Mouse (Mus musculus): ENCODE data around the gene Cdh4. TPM values are rescaled to one million over a fixed set of nuclear protein-coding genes. Genes with fewer than 3 reads are reported as not detected.

Gene Cdh4
- 32.0 and 32.7 TPM in 2 replicates for polyA plus RNA-seq (2015; fragmentation: Nextera tagmentation; extraction: Ambion mirVana)

GRCm38 (mm10) chr2:179442191-179442540 lies at the start of gene Cdh4:
Gene Cdh4 (plus strand): TSS chr2:179442431.
- peaks cover 25% of the 10 kb centered on the region for H3K27me3 ChIP-seq
- peak within 1 kb of the TSS; percentile 91 for H3K27ac ChIP-seq (replicated peaks)
- H3K9me3 ChIP-seq: no peaks in the 10 kb centered on the region
- peak within 1 kb of the TSS; percentile 85 for H3K9ac ChIP-seq
- peak; percentile 92 for ATAC-seq (ENCODE audit: low read depth)
- H3K4me1 ChIP-seq (replicated peaks): peaks cover 55% of the 10 kb centered on the region
- H3K4me2 ChIP-seq: peak within 1 kb of the TSS; percentile 91
- whole genome bisulfite sequencing: under 1% methylated on average over 40 of the region's 40 CpGs
- H3K36me3 ChIP-seq: no peaks in the 10 kb centered on the region
- H3K4me3 ChIP-seq: peak within 1 kb of the TSS; percentile 77

- no peak for ATAC-seq (ENCODE audit: low read depth)
- 62% methylated on average over 5 of the region's 5 CpGs for WGBS
- no peak overlapping the region for H3K4me3 ChIP-seq
These were observed 46.8 kb upstream of the Cdh4 start for GRCm38 (mm10) chr2:179395442-179395841.

GRCm38 (mm10) chr2:179399645-179400249 lies 42.5 kb upstream of the Cdh4 start:
- 62% methylated on average over 14 of the region's 14 CpGs for WGBS
- peak; percentile 79 for ATAC-seq (ENCODE audit: low read depth)
- Histone ChIP-seq H3K9ac (no peak overlapping the region), H3K4me1 (replicated peaks) (peaks cover 5% of the 10 kb centered on the region), H3K27ac (replicated peaks) (no peak overlapping the region), H3K27me3 (no peaks in the 10 kb centered on the region), H3K9me3 (no peaks in the 10 kb centered on the region), H3K36me3 (no peaks in the 10 kb centered on the region), H3K4me3 (no peak overlapping the region), H3K4me2 (no peak overlapping the region)

More at GRCm38 (mm10) chr2:179395442-179395841, 46.8 kb upstream of the Cdh4 start:
- H3K27me3 ChIP-seq: no peaks in the 10 kb centered on the region
- no peak overlapping the region for H3K27ac ChIP-seq (replicated peaks)
- no peaks in the 10 kb centered on the region for H3K9me3 ChIP-seq
- H3K4me1 ChIP-seq (replicated peaks): peaks cover 5% of the 10 kb centered on the region
- no peaks in the 10 kb centered on the region for H3K36me3 ChIP-seq
- H3K9ac ChIP-seq: no peak overlapping the region
- H3K4me2 ChIP-seq: no peak overlapping the region

GRCm38 (mm10) chr2:179410866-179411561 lies 31.2 kb upstream of the Cdh4 start:
- no peak for ATAC-seq (ENCODE audit: low read depth)
- 56% methylated on average over 8 of the region's 8 CpGs for WGBS
- no peaks in the 10 kb centered on the region for H3K9me3 ChIP-seq

GRCm38 (mm10) chr2:179412966-179413365 lies 29.3 kb upstream of the Cdh4 start:
- no peak for ATAC-seq (ENCODE audit: low read depth)
- H3K4me1 ChIP-seq (replicated peaks): peaks cover 22% of the 10 kb centered on the region
- H3K27me3 ChIP-seq: no peaks in the 10 kb centered on the region
- H3K4me2 ChIP-seq: no peak overlapping the region
- 50% methylated on average over 2 of the region's 2 CpGs for WGBS
- H3K36me3 ChIP-seq: no peaks in the 10 kb centered on the region
- no peak overlapping the region for H3K4me3 ChIP-seq
- no peak overlapping the region for H3K27ac ChIP-seq (replicated peaks)
- no peak overlapping the region for H3K9ac ChIP-seq
- H3K9me3 ChIP-seq: no peaks in the 10 kb centered on the region

More at GRCm38 (mm10) chr2:179410866-179411561, 31.2 kb upstream of the Cdh4 start:
- Histone ChIP-seq H3K27me3 (no peaks in the 10 kb centered on the region), H3K36me3 (no peaks in the 10 kb centered on the region), H3K27ac (replicated peaks) (no peak overlapping the region), H3K4me1 (replicated peaks) (0 out of 2 replicates have a peak, but pooled peaks cover 7% of the 10 kb centered on the region), H3K4me3 (no peak overlapping the region), H3K9ac (no peak overlapping the region), H3K4me2 (no peak overlapping the region)

GRCm38 (mm10) chr2:179414253-179414652 lies 28.0 kb upstream of the Cdh4 start:
- WGBS: 77% methylated on average over 11 of the region's 11 CpGs
- H3K27me3 ChIP-seq: no peaks in the 10 kb centered on the region
- H3K4me3 ChIP-seq: no peak overlapping the region
- no peak overlapping the region for H3K4me2 ChIP-seq
- no peaks in the 10 kb centered on the region for H3K36me3 ChIP-seq
- no peak for ATAC-seq (ENCODE audit: low read depth)
- no peak overlapping the region for H3K27ac ChIP-seq (replicated peaks)
- peaks cover 22% of the 10 kb centered on the region for H3K4me1 ChIP-seq (replicated peaks)
- H3K9ac ChIP-seq: no peak overlapping the region
- no peaks in the 10 kb centered on the region for H3K9me3 ChIP-seq

GRCm38 (mm10) chr2:179414704-179415103 lies 27.5 kb upstream of the Cdh4 start:
- H3K27ac ChIP-seq (replicated peaks): no peak overlapping the region
- no peaks in the 10 kb centered on the region for H3K9me3 ChIP-seq
- H3K27me3 ChIP-seq: no peaks in the 10 kb centered on the region
- no peak overlapping the region for H3K4me2 ChIP-seq
- H3K9ac ChIP-seq: no peak overlapping the region
- no peaks in the 10 kb centered on the region for H3K36me3 ChIP-seq
- no peak overlapping the region for H3K4me3 ChIP-seq
- peaks cover 22% of the 10 kb centered on the region for H3K4me1 ChIP-seq (replicated peaks)
- WGBS: 92% methylated on average over 9 of the region's 9 CpGs
- no peak for ATAC-seq (ENCODE audit: low read depth)

GRCm38 (mm10) chr2:179415892-179416403 lies 26.3 kb upstream of the Cdh4 start:
- H3K36me3 ChIP-seq: no peaks in the 10 kb centered on the region
- ATAC-seq (ENCODE audit: low read depth): no peak
- WGBS: 76% methylated on average over 8 of the region's 8 CpGs

GRCm38 (mm10) chr2:179416587-179417227 lies 25.5 kb upstream of the Cdh4 start:
- Histone ChIP-seq H3K4me2 (no peak overlapping the region), H3K9ac (no peak overlapping the region), H3K4me1 (replicated peaks) (peaks cover 29% of the 10 kb centered on the region), H3K27ac (replicated peaks) (peak overlapping the region; percentile 64), H3K36me3 (no peaks in the 10 kb centered on the region), H3K27me3 (no peaks in the 10 kb centered on the region), H3K4me3 (no peak overlapping the region), H3K9me3 (no peaks in the 10 kb centered on the region)
- peak; percentile 66; the same call in 1 of the 2 replicates for ATAC-seq (ENCODE audit: low read depth)
- WGBS: 39% methylated on average over 16 of the region's 16 CpGs

More at GRCm38 (mm10) chr2:179415892-179416403, 26.3 kb upstream of the Cdh4 start:
- Histone ChIP-seq H3K9me3 (no peaks in the 10 kb centered on the region), H3K27ac (replicated peaks) (no peak overlapping the region), H3K4me1 (replicated peaks) (peaks cover 22% of the 10 kb centered on the region), H3K27me3 (no peaks in the 10 kb centered on the region), H3K4me2 (no peak overlapping the region), H3K9ac (no peak overlapping the region), H3K4me3 (no peak overlapping the region)

GRCm38 (mm10) chr2:179425602-179426001 lies 16.6 kb upstream of the Cdh4 start:
- Histone ChIP-seq H3K27me3 (no peaks in the 10 kb centered on the region), H3K4me2 (no peak overlapping the region), H3K9me3 (no peaks in the 10 kb centered on the region), H3K27ac (replicated peaks) (no peak overlapping the region), H3K4me3 (no peak overlapping the region), H3K36me3 (no peaks in the 10 kb centered on the region), H3K4me1 (replicated peaks) (peaks cover 18% of the 10 kb centered on the region), H3K9ac (no peak overlapping the region)
- 75% methylated on average over 3 of the region's 3 CpGs for WGBS
- ATAC-seq (ENCODE audit: low read depth): no peak

GRCm38 (mm10) chr2:179428889-179429288 lies 13.3 kb upstream of the Cdh4 start:
- no peak overlapping the region for H3K4me2 ChIP-seq
- 48% methylated on average over 3 of the region's 3 CpGs for WGBS
- no peak overlapping the region for H3K9ac ChIP-seq
- ATAC-seq (ENCODE audit: low read depth): no peak
- no peak overlapping the region for H3K4me3 ChIP-seq
- no peaks in the 10 kb centered on the region for H3K9me3 ChIP-seq
- H3K4me1 ChIP-seq (replicated peaks): 0 out of 2 replicates have a peak, but pooled peaks cover 3% of the 10 kb centered on the region
- H3K27ac ChIP-seq (replicated peaks): no peak overlapping the region
- 0 out of 2 replicates have a peak, but pooled peaks cover 7% of the 10 kb centered on the region for H3K27me3 ChIP-seq
- no peaks in the 10 kb centered on the region for H3K36me3 ChIP-seq

- no peaks in the 10 kb centered on the region for H3K9me3 ChIP-seq
- no peak overlapping the region for H3K4me2 ChIP-seq
- no peak for ATAC-seq (ENCODE audit: low read depth)
- H3K9ac ChIP-seq: no peak overlapping the region
- H3K27ac ChIP-seq (replicated peaks): no peak overlapping the region
- peaks cover 48% of the 10 kb centered on the region for H3K4me1 ChIP-seq (replicated peaks)
- 32% methylated on average over 9 of the region's 9 CpGs for WGBS
- peaks cover 26% of the 10 kb centered on the region for H3K27me3 ChIP-seq
- no peak overlapping the region for H3K4me3 ChIP-seq
- H3K36me3 ChIP-seq: no peaks in the 10 kb centered on the region
These were observed 2.1 kb upstream of the Cdh4 start for GRCm38 (mm10) chr2:179440161-179440560.

Data from neural tube, embryonic 13.5 days (tissue).